Mouse (Mus musculus) thymus, adult 2 months (tissue): ENCODE results near the gene Acacb. TPM values are rescaled to one million over a fixed set of nuclear protein-coding genes. Genes with fewer than 3 reads are reported as not detected.
A peak's percentile ranks its signal among the peaks of the same experiment; 100 is the strongest.

Experiments
- DNase-seq: peaks from one replicate; pipeline ENCODE4 v3.0.0; 2021
- H3K27ac ChIP-seq: fragments of 200-500 bp; 2 replicates; pipeline ENCODE4 v1.5.1; 2012; ENCODE audit warnings: low read length, control low read depth; ENCODE audit not compliant: control insufficient read depth, insufficient read depth
- H3K27me3 ChIP-seq: fragments of 200-500 bp; 2 replicates; pipeline ENCODE4 v1.6.1; 2012; ENCODE audit warnings: mild to moderate bottlenecking, low read length, moderate library complexity, mixed read lengths; ENCODE audit not compliant: control insufficient read depth, insufficient read depth
- H3K36me3 ChIP-seq: fragments of 200-500 bp; 2 replicates; pipeline ENCODE4 v1.6.1; 2012; ENCODE audit warnings: mild to moderate bottlenecking, low read length, moderate library complexity; ENCODE audit not compliant: control insufficient read depth, insufficient read depth
- H3K4me1 ChIP-seq: fragments of 200-500 bp; replicated peaks from 2 replicates; pipeline ENCODE4 v1.6.1; 2012; ENCODE audit warnings: low read length; ENCODE audit not compliant: control insufficient read depth, insufficient read depth
- H3K4me3 ChIP-seq: fragments of 200-500 bp; 2 replicates; pipeline ENCODE4 v1.5.1; 2012; ENCODE audit warnings: mild to moderate bottlenecking, low read length, control low read depth, moderate library complexity; ENCODE audit not compliant: control insufficient read depth, insufficient read depth
- CTCF ChIP-seq: fragments of 200-500 bp; IDR thresholded peaks from 2 replicates; pipeline ENCODE4 v1.5.1; 2012; ENCODE audit warnings: mild to moderate bottlenecking, control low read depth, low read length, moderate library complexity, borderline replicate concordance; ENCODE audit not compliant: control insufficient read depth, poor library complexity, insufficient read depth; ENCODE audit errors: extremely low read depth
- POLR2A ChIP-seq: fragments of 200-500 bp; IDR thresholded peaks from 2 replicates; pipeline ENCODE4 v1.6.1; 2012; ENCODE audit warnings: mild to moderate bottlenecking, low read length, control low read depth, moderate library complexity; ENCODE audit not compliant: control insufficient read depth, poor library complexity, insufficient read depth; ENCODE audit errors: extremely low read depth
- WGBS: fragments of 180-500 bp; shearing (Covaris S2); methylation state at CpG from one replicate; pipeline ENCODE4 v1.1.7; 2018; 5-methylcytosine and 5-hydroxymethylcytosine counted together
- polyA plus RNA-seq: library from polyadenylated mRNA; depleted of rRNA; stranded (reverse); fragments of >200 nt; gene quantifications from 2 replicates; pipeline ENCODE4 v1.2.3, GENCODE M21; 2012

The Acacb gene
- polyA plus RNA-seq, 1 experiment, result 20.1 TPM

- 46% methylated on average over 12 of the region's 12 CpGs for WGBS
- no peak overlapping the region for H3K4me3 ChIP-seq
- H3K36me3 ChIP-seq, result no peaks in the 10 kb centered on the region
- no peaks in the 10 kb centered on the region for H3K27me3 ChIP-seq
- peak; percentile 7 for DNase-seq
- no peak overlapping the region for H3K27ac ChIP-seq
- TF ChIP-seq CTCF (no peak), POLR2A (0 out of 2 replicates have a peak, but pooled peaks have one; percentile 9)
- H3K4me1 ChIP-seq, result no peaks in the 10 kb centered on the region
Observed at GRCm38 (mm10) chr5:114153490-114153889, 7.2 kb downstream of the Acacb start.

- H3K36me3 ChIP-seq, result no peaks in the 10 kb centered on the region
- H3K27me3 ChIP-seq, result no peaks in the 10 kb centered on the region
- no peak overlapping the region for H3K27ac ChIP-seq
- no peaks in the 10 kb centered on the region for H3K4me1 ChIP-seq
- no peak for DNase-seq
- no peak overlapping the region for H3K4me3 ChIP-seq
- TF ChIP-seq POLR2A (no peak), CTCF (no peak)
- 88% methylated on average over 5 of the region's 5 CpGs for WGBS
Observed at GRCm38 (mm10) chr5:114154765-114155164, 8.4 kb downstream of the Acacb start.

- no peak for TF ChIP-seq POLR2A
- no peak for TF ChIP-seq CTCF
- WGBS, result 71% methylated on average over 9 of the region's 9 CpGs
- Histone ChIP-seq H3K27me3 (no peaks in the 10 kb centered on the region), H3K36me3 (no peaks in the 10 kb centered on the region), H3K4me3 (no peak overlapping the region), H3K27ac (no peak overlapping the region), H3K4me1 (no peaks in the 10 kb centered on the region)
- DNase-seq, result no peak
Observed at GRCm38 (mm10) chr5:114155168-114155933, 9.0 kb downstream of the Acacb start.

- Histone ChIP-seq H3K4me3 (no peak overlapping the region), H3K27me3 (no peaks in the 10 kb centered on the region), H3K4me1 (no peaks in the 10 kb centered on the region), H3K27ac (no peak overlapping the region), H3K36me3 (no peaks in the 10 kb centered on the region)
- no peak for TF ChIP-seq POLR2A
- no peak for TF ChIP-seq CTCF
- WGBS, result 76% methylated on average over 7 of the region's 7 CpGs
- no peak for DNase-seq
Observed at GRCm38 (mm10) chr5:114157236-114157635, 10.9 kb downstream of the Acacb start.

- H3K27me3 ChIP-seq, result no peaks in the 10 kb centered on the region
Observed at GRCm38 (mm10) chr5:114161424-114161823, 15.1 kb downstream of the Acacb start.

GRCm38 (mm10) chr5:114162106-114162815 lies 15.9 kb downstream of the Acacb start:
- no peaks in the 10 kb centered on the region for H3K4me1 ChIP-seq
- H3K36me3 ChIP-seq, result no peaks in the 10 kb centered on the region
- DNase-seq, result no peak
- 51% methylated on average over 12 of the region's 12 CpGs for WGBS
- TF ChIP-seq CTCF, result no peak
- no peak overlapping the region for H3K27ac ChIP-seq
- H3K27me3 ChIP-seq, result no peaks in the 10 kb centered on the region
- no peak overlapping the region for H3K4me3 ChIP-seq

More at GRCm38 (mm10) chr5:114161424-114161823, 15.1 kb downstream of the Acacb start:
- Histone ChIP-seq H3K27ac (no peak overlapping the region), H3K4me1 (no peaks in the 10 kb centered on the region), H3K4me3 (no peak overlapping the region), H3K36me3 (no peaks in the 10 kb centered on the region)
- no peak for DNase-seq
- WGBS, result 93% methylated on average over 6 of the region's 6 CpGs
- TF ChIP-seq POLR2A (no peak), CTCF (no peak)
